Mouse (Mus musculus) spleen, adult 2 months (tissue): ENCODE measurements around the gene Ngrn. TPM values are rescaled to one million over a fixed set of nuclear protein-coding genes. Genes with fewer than 3 reads are reported as not detected.

Experiments used
- DNase-seq, 2 experiments: peaks; one replicate each; pipeline versions ENCODE4 v3.0.0 to v3.0.0-alpha.2; 2012 to 2021; ENCODE audit warnings: low spot score in 2 of 2, low read depth in 1 of 2
- H3K27ac ChIP-seq: fragments of 200-500 bp; 2 replicates; pipeline ENCODE4 v1.5.1; 2012; ENCODE audit warnings: low read length, inconsistent platforms; ENCODE audit not compliant: insufficient read depth
- H3K27me3 ChIP-seq: fragments of 200-500 bp; 2 replicates; pipeline ENCODE4 v1.6.1; 2012; ENCODE audit warnings: mild to moderate bottlenecking, moderate library complexity, low read length, inconsistent platforms; ENCODE audit not compliant: control insufficient read depth, insufficient read depth
- H3K36me3 ChIP-seq: fragments of 200-500 bp; 2 replicates; pipeline ENCODE4 v1.6.1; 2012; ENCODE audit warnings: mild to moderate bottlenecking, low read length, inconsistent platforms; ENCODE audit not compliant: control insufficient read depth, insufficient read depth
- H3K4me1 ChIP-seq: fragments of 200-500 bp; 2 replicates; pipeline ENCODE4 v1.6.1; 2011; ENCODE audit warnings: inconsistent platforms; ENCODE audit not compliant: control insufficient read depth, insufficient read depth, insufficient read length
- H3K4me3 ChIP-seq: fragments of 200-500 bp; 2 replicates; pipeline ENCODE4 v1.5.1; 2011; ENCODE audit warnings: mild to moderate bottlenecking, inconsistent platforms; ENCODE audit not compliant: insufficient read depth, insufficient read length; ENCODE audit errors: extremely low read depth
- CTCF ChIP-seq: fragments of 200-500 bp; IDR thresholded peaks from 2 replicates; pipeline ENCODE4 v1.5.1; 2011; ENCODE audit warnings: mild to moderate bottlenecking, inconsistent platforms; ENCODE audit not compliant: insufficient read depth, insufficient read length, insufficient replicate concordance; ENCODE audit errors: extremely low read depth
- POLR2A ChIP-seq: fragments of 200-500 bp; IDR thresholded peaks from 2 replicates; pipeline ENCODE4 v1.6.1; 2011; ENCODE audit warnings: low read depth, low read length, inconsistent platforms
- WGBS: fragments of 180-500 bp; shearing (Covaris S2); methylation state at CpG from one replicate; pipeline ENCODE4 v1.1.7; 2018; 5-methylcytosine and 5-hydroxymethylcytosine counted together
- polyA plus RNA-seq: library from polyadenylated mRNA; depleted of rRNA; stranded (reverse); fragments of >200 nt; gene quantifications from 2 replicates; pipeline ENCODE4 v1.2.3, GENCODE M21; 2012; rRNA removed

The Ngrn gene
- polyA plus RNA-seq, 1 experiment = 14.9 TPM

DNA sequence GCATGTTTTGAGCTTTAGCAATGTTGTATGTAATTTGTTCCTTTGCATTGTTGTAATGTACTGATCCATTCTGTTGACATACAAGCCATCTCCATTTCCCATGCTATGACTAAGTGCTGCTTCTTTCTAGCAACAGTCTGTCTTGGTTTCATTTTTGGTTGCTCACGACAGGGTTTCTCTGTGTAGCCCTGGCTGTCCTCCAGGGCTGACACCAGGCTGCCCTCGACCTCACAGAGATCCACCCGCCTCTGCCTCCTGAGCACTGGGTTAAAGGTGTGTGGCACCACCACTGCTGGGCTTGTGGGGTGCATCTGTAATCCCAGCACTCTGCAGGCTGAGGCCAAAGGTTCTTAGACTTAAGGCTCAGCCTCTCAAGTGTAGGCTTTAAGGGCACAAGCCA lies 38.6 kb downstream of the Ngrn start:
- WGBS = 62% methylated on average over 3 of the region's 3 CpGs
- Histone ChIP-seq H3K27me3 (no peaks in the 10 kb centered on the region), H3K4me3 (no peak overlapping the region), H3K4me1 (no peaks in the 10 kb centered on the region), H3K27ac (no peak overlapping the region), H3K36me3 (no peaks in the 10 kb centered on the region)
- no peak for DNase-seq
- TF ChIP-seq CTCF (no peak), POLR2A (no peak)

DNA sequence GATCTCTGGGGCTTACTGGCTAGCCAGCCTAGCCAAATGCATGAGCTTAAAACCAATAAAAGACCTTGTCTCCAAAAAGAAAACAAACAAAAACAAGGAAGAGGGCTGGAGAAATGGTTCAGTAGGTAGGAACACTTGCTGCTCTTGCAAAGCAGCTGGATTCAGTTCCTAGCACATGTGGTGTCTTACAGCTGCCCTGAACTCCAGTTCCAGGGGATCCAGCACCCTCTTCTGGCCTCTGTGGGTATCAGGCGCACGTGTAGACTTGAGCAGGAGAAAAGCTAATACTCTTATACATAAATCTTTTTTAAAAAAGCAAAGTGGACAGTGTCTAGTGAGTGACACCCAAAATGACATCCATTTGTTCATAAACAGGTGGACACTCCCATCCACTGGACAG lies 40.5 kb downstream of the Ngrn start:
- WGBS = 94% methylated on average over 2 of the region's 2 CpGs
- Histone ChIP-seq H3K4me1 (no peaks in the 10 kb centered on the region), H3K4me3 (no peak overlapping the region), H3K36me3 (peaks cover 2% of the 10 kb centered on the region), H3K27me3 (no peaks in the 10 kb centered on the region), H3K27ac (no peak overlapping the region)
- no peak for TF ChIP-seq CTCF
- TF ChIP-seq POLR2A = no peak
- no peak for DNase-seq

DNA sequence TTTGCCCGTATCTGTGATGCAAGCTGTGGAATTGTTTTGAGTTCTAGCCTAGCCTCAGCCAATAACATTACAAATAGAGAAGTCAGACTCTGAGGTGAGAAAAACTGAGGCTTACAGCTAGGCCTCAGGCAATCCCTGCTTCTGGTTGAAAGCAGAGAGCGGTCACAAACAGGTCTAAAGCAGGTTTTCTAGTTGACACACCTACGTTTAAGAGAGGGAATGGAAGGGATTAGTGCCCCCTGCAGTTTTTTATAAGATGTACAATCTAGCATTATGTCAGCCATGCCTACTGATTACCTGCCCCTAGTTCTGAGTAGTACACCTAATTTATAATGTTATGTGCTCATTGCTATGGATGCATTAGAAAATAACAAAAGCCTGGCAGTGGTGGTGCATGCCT lies 46.8 kb downstream of the Ngrn start:
- H3K36me3 ChIP-seq = peaks cover 4% of the 10 kb centered on the region

DNA sequence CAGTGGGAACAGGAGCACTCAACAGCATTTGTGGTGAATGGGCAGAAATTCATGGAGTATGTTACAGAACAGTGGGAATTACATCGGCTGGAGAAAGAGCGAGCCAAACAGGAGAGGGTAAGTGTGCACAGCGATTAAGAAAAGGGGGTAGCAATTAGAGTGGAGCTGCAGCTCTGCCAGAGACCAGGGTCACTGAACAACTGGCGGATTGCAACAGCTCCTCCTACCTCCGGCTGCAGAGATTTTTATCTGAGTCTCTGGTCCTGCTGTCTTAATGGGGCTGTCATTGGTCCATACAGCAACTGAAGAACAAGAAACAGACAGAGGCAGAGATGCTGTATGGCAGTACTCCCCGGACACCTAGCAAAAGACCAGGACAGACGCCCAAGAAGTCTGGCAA lies 49.8 kb downstream of the Ngrn start:
- H3K27ac ChIP-seq = no peak overlapping the region
- DNase-seq = no peak
- peaks cover 5% of the 10 kb centered on the region for H3K36me3 ChIP-seq
- H3K4me3 ChIP-seq = no peak overlapping the region
- WGBS = 94% methylated on average over 7 of the region's 7 CpGs
- TF ChIP-seq POLR2A (no peak), CTCF (no peak)
- H3K27me3 ChIP-seq = no peaks in the 10 kb centered on the region
- H3K4me1 ChIP-seq = no peaks in the 10 kb centered on the region

More for the DNA sequence above, 46.8 kb downstream of the Ngrn start:
- H3K27ac ChIP-seq = no peak overlapping the region
- no peak for TF ChIP-seq POLR2A
- 82% methylated on average over 3 of the region's 3 CpGs for WGBS
- H3K4me3 ChIP-seq = no peak overlapping the region
- H3K4me1 ChIP-seq = no peaks in the 10 kb centered on the region
- no peaks in the 10 kb centered on the region for H3K27me3 ChIP-seq
- no peak for DNase-seq

Other genes with a start within 250 kb of the Ngrn start
- 45.3 and 57.7 TPM in 2 replicates for gene Zfp710, start 236.4 kb upstream of the Ngrn start, polyA plus RNA-seq
- 52.6 and 54.0 TPM in 2 replicates for gene Idh2, start 145.8 kb upstream of the Ngrn start, polyA plus RNA-seq
- 69.5 and 81.3 TPM in 2 replicates for gene Sema4b, start 74.4 kb upstream of the Ngrn start, polyA plus RNA-seq
- 117 and 118 TPM in 2 replicates for gene Cib1, start 28.4 kb upstream of the Ngrn start, polyA plus RNA-seq
- gene Gdpgp1, start 28.4 kb upstream of the Ngrn start, polyA plus RNA-seq = 3.0 and 3.7 TPM in 2 replicates
- 0.25 and 0.31 TPM in 2 replicates for gene Ttll13, start 14.8 kb upstream of the Ngrn start, polyA plus RNA-seq
- gene Vps33b, start 8.4 kb downstream of the Ngrn start, polyA plus RNA-seq = 10.4 and 11.0 TPM in 2 replicates
- 12.2 and 15.8 TPM in 2 replicates for gene Prc1, start 33.2 kb downstream of the Ngrn start, polyA plus RNA-seq
- 13.2 and 14.7 TPM in 2 replicates for gene Rccd1, start 63.2 kb downstream of the Ngrn start, polyA plus RNA-seq
- 53.7 and 61.8 TPM in 2 replicates for gene Unc45a, start 79.8 kb downstream of the Ngrn start, polyA plus RNA-seq
- 15.5 and 17.8 TPM in 2 replicates for gene Hddc3, start 81.9 kb downstream of the Ngrn start, polyA plus RNA-seq
- 98.3 and 115 TPM in 2 replicates for gene Man2a2, start 110.2 kb downstream of the Ngrn start, polyA plus RNA-seq
- 52.8 and 90.0 TPM in 2 replicates for gene Fes, start 126.7 kb downstream of the Ngrn start, polyA plus RNA-seq
- 35.7 and 48.6 TPM in 2 replicates for gene Furin, start 144.2 kb downstream of the Ngrn start, polyA plus RNA-seq